Mouse (Mus musculus) 3134 (cell line): ENCODE measurements at regions not wholly inside any gene's neighbourhood (a gene's known extent, or its start where the extent isn't known, plus 50 kb on each side); places are given as distances from the start of the nearest gene placed in this dataset.

Experiments
- DNase-seq: peaks from one replicate; pipeline ENCODE4 v3.0.0-alpha.2; 2011; ENCODE audit warnings: low spot score; ENCODE audit not compliant: insufficient read length; ENCODE audit errors: extremely low read depth

DNA sequence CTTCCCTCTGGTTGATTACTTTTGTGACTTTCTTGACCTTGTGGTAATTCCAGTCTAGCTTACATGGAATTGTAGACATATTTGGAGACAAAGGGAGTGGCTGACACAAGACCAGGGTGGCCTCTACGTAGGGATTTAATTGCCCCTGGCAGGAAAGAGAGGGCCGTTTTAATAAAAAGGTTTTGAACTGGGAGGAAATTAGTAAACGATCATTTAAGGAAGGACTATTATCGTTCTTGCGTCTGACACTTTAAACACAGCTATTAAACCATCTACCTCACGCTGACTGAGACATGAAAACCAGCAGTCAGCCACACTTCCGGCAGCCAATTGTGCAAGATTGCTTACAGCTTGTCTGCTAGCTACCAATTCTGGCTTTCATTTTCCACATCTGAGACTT, 197.1 kb upstream of the Tas2r119 start:
- no peak for DNase-seq

DNA sequence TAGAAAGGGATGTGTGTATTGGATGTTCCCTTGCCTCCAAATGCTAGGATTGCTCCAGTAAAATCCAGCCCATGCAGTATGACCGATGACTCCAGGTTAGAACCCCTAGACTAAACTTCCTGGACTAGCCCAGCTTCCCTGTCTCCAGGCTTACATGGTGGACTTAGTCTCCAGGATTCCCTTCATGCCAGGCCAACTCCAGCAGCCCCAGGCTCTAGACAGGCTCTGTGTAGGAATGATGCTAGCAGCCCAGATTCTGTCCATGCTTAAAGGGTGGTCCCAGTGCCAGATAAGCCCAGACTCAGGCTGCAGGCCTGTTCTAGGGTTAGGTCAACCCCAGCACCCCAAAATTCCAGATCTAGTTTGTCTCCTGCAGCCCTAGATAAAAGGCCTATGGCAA, 196.3 kb upstream of the Tas2r119 start:
- DNase-seq: no peak

GRCm38 (mm10) chr15:31987291-31987690, 189.8 kb upstream of the Tas2r119 start:
- DNase-seq: no peak

DNA sequence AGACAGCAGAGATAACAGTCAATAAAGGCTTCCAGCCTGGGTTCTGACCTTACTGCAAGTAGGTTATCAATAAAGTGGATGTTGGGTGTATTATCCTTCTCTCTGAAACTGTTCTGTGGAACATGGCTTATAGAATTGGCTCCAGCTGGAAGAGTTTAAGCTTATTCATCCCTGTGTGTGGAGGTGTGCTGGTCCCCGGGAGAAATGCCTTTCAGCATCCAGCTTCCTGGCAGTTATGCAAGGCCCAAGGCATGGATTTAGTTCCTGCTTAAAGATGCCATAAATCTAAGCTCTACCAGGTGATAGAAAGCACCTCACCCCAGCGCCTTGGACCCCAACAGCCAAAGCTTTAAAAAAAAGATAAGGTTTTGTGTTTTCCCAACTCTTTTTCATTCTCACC, 188.0 kb upstream of the Tas2r119 start:
- no peak for DNase-seq

DNA sequence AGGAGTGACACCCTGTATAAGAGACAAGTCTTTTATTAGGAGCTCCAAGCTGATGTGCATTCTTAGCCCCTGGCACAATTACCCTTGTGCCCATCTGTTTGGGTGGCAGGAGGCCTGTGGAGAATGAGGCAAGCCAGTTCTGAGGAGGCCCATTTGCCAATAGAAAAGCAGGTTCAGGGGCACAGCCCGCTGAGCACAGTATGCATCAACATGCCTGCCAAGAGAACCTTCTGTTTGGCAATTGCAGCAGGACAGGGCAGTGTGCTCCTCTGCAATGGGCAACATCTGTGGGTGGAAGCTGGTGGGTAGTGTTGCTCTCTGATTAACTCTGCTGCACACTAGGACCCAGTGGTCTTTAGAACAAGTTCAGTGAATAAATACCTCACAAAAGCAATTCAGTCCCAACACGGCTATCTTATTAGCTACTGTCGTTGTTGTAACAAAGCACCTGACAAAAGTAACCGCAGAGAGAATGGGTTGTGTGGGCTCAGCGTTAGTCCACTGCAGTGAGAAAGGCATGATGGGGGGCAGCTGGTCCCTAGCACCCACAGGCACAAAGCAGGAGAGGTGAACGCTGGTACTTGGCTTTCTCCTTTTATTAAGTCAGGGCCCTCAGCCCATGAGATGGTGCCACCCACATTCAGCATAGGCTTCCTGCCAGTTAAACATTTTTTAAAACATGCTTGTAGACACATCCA, 187.3 kb upstream of the Tas2r119 start:
- no peak for DNase-seq

DNA sequence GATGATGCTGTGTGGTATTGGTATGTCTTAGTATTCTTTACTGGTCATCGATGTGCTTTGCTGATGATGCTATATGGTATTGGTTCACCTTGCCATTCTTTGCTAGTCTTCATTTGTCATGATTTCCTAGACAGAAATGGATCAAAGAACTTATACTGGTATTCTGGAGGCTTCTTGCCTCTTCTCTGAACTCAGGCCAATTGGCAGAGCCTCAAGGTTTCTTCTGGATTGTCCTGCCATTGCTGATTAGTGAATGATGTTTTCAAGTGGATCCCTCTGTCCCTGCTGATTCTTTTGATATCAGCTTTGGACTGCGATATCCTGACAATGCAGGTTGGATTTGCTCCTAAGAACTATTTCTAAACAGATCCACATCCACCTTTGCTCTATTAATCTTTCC, 179.1 kb upstream of the Tas2r119 start:
- no peak for DNase-seq

DNA sequence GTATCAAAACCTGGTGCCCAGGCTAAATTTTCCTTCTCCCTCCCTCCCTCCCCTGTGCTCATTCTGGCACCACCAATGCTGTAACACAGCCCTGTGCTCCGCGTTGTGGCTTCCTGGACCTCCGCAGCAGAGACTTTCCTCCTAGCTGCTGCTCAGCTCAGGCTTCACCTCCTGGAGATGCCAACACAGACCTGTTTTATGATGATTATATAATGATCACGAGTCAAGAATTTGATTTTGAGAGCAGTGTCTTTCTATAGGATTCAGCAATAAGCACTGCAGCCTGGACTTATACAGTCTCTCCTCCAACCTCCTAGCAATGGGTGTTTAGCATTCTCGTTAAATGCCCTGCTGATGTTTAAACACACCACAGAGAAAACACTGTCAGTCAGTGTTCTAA, 177.5 kb upstream of the Tas2r119 start:
- DNase-seq: no peak

- peak; percentile 60 for DNase-seq
These were observed 174.1 kb upstream of the Tas2r119 start for GRCm38 (mm10) chr15:32002950-32003422.

DNA sequence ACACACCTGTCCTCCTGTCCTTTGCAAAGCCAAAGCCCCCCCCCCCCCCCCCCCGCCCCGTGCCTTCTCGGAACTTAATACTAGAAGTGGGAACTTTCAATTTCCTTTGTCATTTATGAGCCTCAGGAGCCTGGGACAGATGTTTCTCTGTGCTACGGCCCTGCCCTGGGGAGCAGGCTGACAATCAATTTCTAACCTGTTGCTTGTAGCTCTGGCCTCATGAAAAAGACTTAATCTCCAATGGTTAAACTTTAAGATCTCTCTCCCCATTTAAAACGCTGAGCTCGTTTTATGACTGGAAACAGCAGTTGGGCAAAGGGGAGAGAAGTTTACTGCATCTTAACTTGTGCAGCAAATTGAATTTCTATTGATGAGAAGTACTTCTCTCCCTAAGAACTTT, 173.6 kb upstream of the Tas2r119 start:
- no peak for DNase-seq

DNA sequence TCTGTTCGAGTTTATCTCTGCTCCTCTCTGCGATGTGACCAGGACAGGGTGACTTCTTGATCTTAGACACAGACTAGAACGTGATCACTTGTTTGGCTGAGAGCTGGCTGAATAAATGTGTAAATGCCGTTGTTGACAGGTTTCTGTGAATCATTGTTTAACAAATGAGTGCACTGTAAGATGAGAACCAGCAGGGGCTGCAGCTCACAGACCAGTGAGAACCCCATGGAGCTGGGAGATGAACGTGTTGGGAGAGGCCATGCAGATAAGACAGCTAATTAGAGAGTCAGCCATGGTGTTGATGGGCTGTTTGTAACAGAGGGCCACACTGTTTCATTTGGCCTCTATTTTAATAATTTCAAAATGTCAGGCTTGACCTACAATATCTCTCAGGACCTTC, 171.1 kb upstream of the Tas2r119 start:
- no peak for DNase-seq

- DNase-seq: no peak
These were observed 167.3 kb upstream of the Tas2r119 start for GRCm38 (mm10) chr15:32009818-32010217.

GRCm38 (mm10) chr15:32012044-32012443, 165.0 kb upstream of the Tas2r119 start:
- DNase-seq: no peak

- no peak for DNase-seq
These were observed 164.3 kb upstream of the Tas2r119 start for GRCm38 (mm10) chr15:32012838-32013237.

GRCm38 (mm10) chr15:32015169-32015568, 161.9 kb upstream of the Tas2r119 start:
- DNase-seq: no peak

GRCm38 (mm10) chr15:32020323-32021008, 156.6 kb upstream of the Tas2r119 start:
- DNase-seq: peak; percentile 27

DNA sequence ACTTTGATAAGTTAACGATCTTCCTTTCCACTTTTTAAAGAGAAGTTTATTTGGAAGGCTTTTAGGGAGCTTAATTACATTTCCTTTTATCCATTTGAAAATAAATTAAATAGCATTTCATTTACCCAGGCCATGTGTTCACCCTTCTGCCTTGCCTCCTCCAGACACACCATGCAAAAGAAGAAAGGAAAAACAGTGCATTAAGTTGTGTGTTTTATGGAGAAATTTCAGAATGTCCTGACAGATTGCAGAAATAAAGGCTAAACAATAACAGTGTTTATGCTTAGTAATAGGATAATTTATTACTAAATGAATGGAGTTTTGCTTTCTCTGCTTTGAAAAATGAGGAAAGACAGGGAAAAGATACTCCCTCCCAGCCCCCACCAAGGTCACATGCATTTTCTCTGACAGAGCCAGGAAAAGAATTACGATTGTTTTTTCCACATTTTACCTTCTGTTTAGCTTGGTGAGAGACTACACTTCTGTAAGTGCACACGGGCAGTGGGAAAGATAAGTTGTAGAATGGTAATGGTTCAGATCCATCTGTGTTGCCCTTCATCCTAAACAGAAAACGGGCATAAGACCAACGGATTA, 156.0 kb upstream of the Tas2r119 start:
- no peak for DNase-seq

- DNase-seq: no peak
These were observed 143.0 kb upstream of the Tas2r119 start for GRCm38 (mm10) chr15:32034091-32034490.

- no peak for DNase-seq
These were observed 142.3 kb upstream of the Tas2r119 start for GRCm38 (mm10) chr15:32034790-32035189.

GRCm38 (mm10) chr15:32041764-32042163, 135.3 kb upstream of the Tas2r119 start:
- DNase-seq: no peak

- DNase-seq: no peak
These were observed 134.9 kb upstream of the Tas2r119 start for GRCm38 (mm10) chr15:32042173-32042572.

- no peak for DNase-seq
These were observed 134.5 kb upstream of the Tas2r119 start for GRCm38 (mm10) chr15:32042589-32042988.

- no peak for DNase-seq
These were observed 133.9 kb upstream of the Tas2r119 start for GRCm38 (mm10) chr15:32043207-32043606.
